Mouse (Mus musculus): ENCODE measurements at regions not wholly inside any gene's neighbourhood (a gene's known extent, or its start where the extent isn't known, plus 50 kb on each side); places are given as distances from the start of the nearest gene placed in this dataset.

- Histone ChIP-seq H3K36me3 (ENCODE audit: control insufficient read depth, insufficient read depth, low read length) (no peaks in the 10 kb centered on the region), H3K4me3 (ENCODE audit: low read depth, low read length) (no peak overlapping the region), H3K27me3 (ENCODE audit: control insufficient read depth, insufficient read depth, low read length) (no peaks in the 10 kb centered on the region), H3K9me3 (ENCODE audit: control insufficient read depth, low read length) (no peaks in the 10 kb centered on the region), H3K9ac (ENCODE audit: low read length) (no peak overlapping the region), H3K4me1 (replicated peaks; ENCODE audit: control insufficient read depth, insufficient read depth) (no peaks in the 10 kb centered on the region), H3K27ac (replicated peaks) (no peak overlapping the region), H3K4me2 (replicated peaks; ENCODE audit: low read depth) (no peak overlapping the region)
- no peak for TF ChIP-seq CTCF (IDR thresholded peaks at IDR 0.05; ENCODE audit: low read depth)
- TF ChIP-seq EP300 (optimal IDR thresholded peaks at IDR 0.05), result no peak
- DNase-seq (ENCODE audit: low spot score), result no peak
- no peak for ATAC-seq (ENCODE audit: low FRiP score, low TSS enrichment)
Measured at GRCm38 (mm10) chr9:93170071-93170470, 628.0 kb downstream of the Plod2 start.

- H3K9ac ChIP-seq (ENCODE audit: low read length), result no peak overlapping the region
- H3K4me3 ChIP-seq (ENCODE audit: low read depth, low read length), result no peak overlapping the region
- no peaks in the 10 kb centered on the region for H3K36me3 ChIP-seq (ENCODE audit: control insufficient read depth, insufficient read depth, low read length)
- H3K27ac ChIP-seq (replicated peaks), result no peak overlapping the region
- WGBS, result 51% methylated on average over 1 of the region's 1 CpGs
- no peak for DNase-seq (ENCODE audit: low spot score)
- no peaks in the 10 kb centered on the region for H3K9me3 ChIP-seq (ENCODE audit: control insufficient read depth, low read length)
- ATAC-seq (ENCODE audit: low FRiP score, low TSS enrichment), result no peak
- no peaks in the 10 kb centered on the region for H3K4me1 ChIP-seq (replicated peaks; ENCODE audit: control insufficient read depth, insufficient read depth)
- TF ChIP-seq EP300 (optimal IDR thresholded peaks at IDR 0.05), result no peak
- no peak for TF ChIP-seq CTCF (IDR thresholded peaks at IDR 0.05; ENCODE audit: low read depth)
- no peak overlapping the region for H3K4me2 ChIP-seq (replicated peaks; ENCODE audit: low read depth)
- H3K27me3 ChIP-seq (ENCODE audit: control insufficient read depth, insufficient read depth, low read length), result no peaks in the 10 kb centered on the region
Measured at GRCm38 (mm10) chr9:93186638-93187037, 644.6 kb downstream of the Plod2 start.

GRCm38 (mm10) chr9:93232562-93232961 lies 690.5 kb downstream of the Plod2 start:
- Histone ChIP-seq H3K9me3 (ENCODE audit: control insufficient read depth, low read length) (no peaks in the 10 kb centered on the region), H3K4me3 (ENCODE audit: low read depth, low read length) (no peak overlapping the region), H3K27me3 (ENCODE audit: control insufficient read depth, insufficient read depth, low read length) (no peaks in the 10 kb centered on the region), H3K36me3 (ENCODE audit: control insufficient read depth, insufficient read depth, low read length) (no peaks in the 10 kb centered on the region), H3K4me2 (replicated peaks; ENCODE audit: low read depth) (no peak overlapping the region), H3K27ac (replicated peaks) (no peak overlapping the region), H3K4me1 (replicated peaks; ENCODE audit: control insufficient read depth, insufficient read depth) (no peaks in the 10 kb centered on the region), H3K9ac (ENCODE audit: low read length) (no peak overlapping the region)
- DNase-seq (ENCODE audit: low spot score) (no peak), ATAC-seq (ENCODE audit: low FRiP score, low TSS enrichment) (no peak)
- no peak for TF ChIP-seq EP300 (optimal IDR thresholded peaks at IDR 0.05)

- ATAC-seq (ENCODE audit: low FRiP score, low TSS enrichment) (no peak), DNase-seq (ENCODE audit: low spot score) (no peak)
- Histone ChIP-seq H3K9me3 (ENCODE audit: control insufficient read depth, low read length) (no peaks in the 10 kb centered on the region), H3K9ac (ENCODE audit: low read length) (no peak overlapping the region), H3K27ac (replicated peaks) (no peak overlapping the region), H3K4me3 (ENCODE audit: low read depth, low read length) (no peak overlapping the region), H3K4me2 (replicated peaks; ENCODE audit: low read depth) (no peak overlapping the region), H3K4me1 (replicated peaks; ENCODE audit: control insufficient read depth, insufficient read depth) (no peaks in the 10 kb centered on the region), H3K27me3 (ENCODE audit: control insufficient read depth, insufficient read depth, low read length) (no peaks in the 10 kb centered on the region), H3K36me3 (ENCODE audit: control insufficient read depth, insufficient read depth, low read length) (no peaks in the 10 kb centered on the region)
- 61% methylated on average over 3 of the region's 3 CpGs for WGBS
- TF ChIP-seq CTCF (IDR thresholded peaks at IDR 0.05; ENCODE audit: low read depth) (no peak), EP300 (optimal IDR thresholded peaks at IDR 0.05) (no peak)
Measured at GRCm38 (mm10) chr9:93252146-93252545, 710.1 kb downstream of the Plod2 start.

GRCm38 (mm10) chr9:93297332-93297731 lies 755.3 kb downstream of the Plod2 start:
- DNase-seq (ENCODE audit: low spot score) (no peak), ATAC-seq (ENCODE audit: low FRiP score, low TSS enrichment) (no peak)
- Histone ChIP-seq H3K4me3 (ENCODE audit: low read depth, low read length) (no peak overlapping the region), H3K36me3 (ENCODE audit: control insufficient read depth, insufficient read depth, low read length) (no peaks in the 10 kb centered on the region), H3K27me3 (ENCODE audit: control insufficient read depth, insufficient read depth, low read length) (no peaks in the 10 kb centered on the region), H3K9ac (ENCODE audit: low read length) (no peak overlapping the region), H3K27ac (replicated peaks) (no peak overlapping the region), H3K4me1 (replicated peaks; ENCODE audit: control insufficient read depth, insufficient read depth) (no peaks in the 10 kb centered on the region), H3K4me2 (replicated peaks; ENCODE audit: low read depth) (no peak overlapping the region), H3K9me3 (ENCODE audit: control insufficient read depth, low read length) (no peaks in the 10 kb centered on the region)
- WGBS, result 64% methylated on average over 2 of the region's 2 CpGs
- TF ChIP-seq EP300 (optimal IDR thresholded peaks at IDR 0.05) (no peak), CTCF (IDR thresholded peaks at IDR 0.05; ENCODE audit: low read depth) (no peak)

- no peak for ATAC-seq (ENCODE audit: low FRiP score, low TSS enrichment)
- H3K4me3 ChIP-seq (ENCODE audit: low read depth, low read length), result no peak overlapping the region
- H3K36me3 ChIP-seq (ENCODE audit: control insufficient read depth, insufficient read depth, low read length), result no peaks in the 10 kb centered on the region
- no peaks in the 10 kb centered on the region for H3K4me1 ChIP-seq (replicated peaks; ENCODE audit: control insufficient read depth, insufficient read depth)
- TF ChIP-seq EP300 (optimal IDR thresholded peaks at IDR 0.05) (no peak), CTCF (IDR thresholded peaks at IDR 0.05; ENCODE audit: low read depth) (no peak)
- no peak overlapping the region for H3K27ac ChIP-seq (replicated peaks)
- H3K9ac ChIP-seq (ENCODE audit: low read length), result no peak overlapping the region
- WGBS, result 41% methylated on average over 2 of the region's 2 CpGs
- no peaks in the 10 kb centered on the region for H3K27me3 ChIP-seq (ENCODE audit: control insufficient read depth, insufficient read depth, low read length)
- no peaks in the 10 kb centered on the region for H3K9me3 ChIP-seq (ENCODE audit: control insufficient read depth, low read length)
- H3K4me2 ChIP-seq (replicated peaks; ENCODE audit: low read depth), result no peak overlapping the region
- no peak for DNase-seq (ENCODE audit: low spot score)
Measured at GRCm38 (mm10) chr9:93306753-93307152, 764.7 kb downstream of the Plod2 start.
